Mouse (Mus musculus) lung, postnatal 25 days (tissue): ENCODE data around the gene Git2.
A peak's percentile ranks its signal among the peaks of the same experiment; 100 is the strongest.

Experiments
- DNase-seq: peaks from one replicate; pipeline ENCODE4 v3.0.0; 2022; ENCODE audit warnings: low spot score

Git2 gene

DNA sequence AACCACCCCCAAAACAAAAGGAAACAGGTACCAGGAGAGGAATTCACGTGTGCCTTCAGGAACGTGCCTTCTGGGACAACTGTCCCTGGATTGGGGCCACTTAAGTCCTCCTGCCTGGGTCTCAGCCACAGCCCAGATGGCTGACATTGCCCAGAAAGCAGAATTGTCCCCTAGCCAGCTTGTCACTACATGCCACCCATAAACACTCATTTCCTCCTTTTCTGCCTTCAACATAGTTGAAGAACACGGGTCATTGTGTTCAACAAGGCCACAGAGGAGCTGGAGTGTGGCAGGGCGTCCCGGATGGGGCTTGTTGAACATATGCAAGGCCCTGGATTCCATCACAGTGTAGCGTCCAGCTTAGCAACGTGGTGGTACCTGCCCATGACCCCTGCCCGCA, 93.6 kb downstream of the Git2 start:
- peak; percentile 82 for DNase-seq

DNA sequence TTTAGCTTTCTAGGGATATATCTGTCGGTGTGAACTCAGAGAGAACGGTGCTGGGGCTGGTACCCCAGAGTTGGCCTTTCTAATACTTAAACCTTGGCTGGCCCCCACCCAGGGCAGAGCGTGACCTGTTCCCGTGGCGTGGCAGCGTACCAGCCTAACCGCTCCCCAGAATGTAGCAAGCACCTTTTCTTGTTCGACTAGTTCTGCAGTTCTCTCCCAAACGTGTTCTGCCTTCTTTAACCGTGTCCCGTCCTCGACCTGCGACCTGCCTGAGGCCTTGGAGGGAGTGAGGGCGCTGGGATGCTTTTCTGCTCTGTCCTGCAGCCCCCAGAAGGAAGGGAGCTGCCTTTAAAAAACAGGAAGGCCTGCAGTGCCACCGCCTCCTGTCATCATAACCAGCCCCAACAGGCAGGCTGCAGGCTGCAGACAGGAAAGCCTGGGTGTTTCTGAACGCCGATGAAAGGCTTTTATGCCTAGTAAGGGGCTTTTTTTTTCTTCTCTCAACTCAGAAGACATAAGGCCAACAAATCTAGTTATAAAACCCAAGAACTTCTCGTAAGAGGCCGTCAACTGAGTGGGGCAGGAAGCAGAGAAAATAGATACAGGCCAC, 94.5 kb downstream of the Git2 start:
- DNase-seq = no peak

DNA sequence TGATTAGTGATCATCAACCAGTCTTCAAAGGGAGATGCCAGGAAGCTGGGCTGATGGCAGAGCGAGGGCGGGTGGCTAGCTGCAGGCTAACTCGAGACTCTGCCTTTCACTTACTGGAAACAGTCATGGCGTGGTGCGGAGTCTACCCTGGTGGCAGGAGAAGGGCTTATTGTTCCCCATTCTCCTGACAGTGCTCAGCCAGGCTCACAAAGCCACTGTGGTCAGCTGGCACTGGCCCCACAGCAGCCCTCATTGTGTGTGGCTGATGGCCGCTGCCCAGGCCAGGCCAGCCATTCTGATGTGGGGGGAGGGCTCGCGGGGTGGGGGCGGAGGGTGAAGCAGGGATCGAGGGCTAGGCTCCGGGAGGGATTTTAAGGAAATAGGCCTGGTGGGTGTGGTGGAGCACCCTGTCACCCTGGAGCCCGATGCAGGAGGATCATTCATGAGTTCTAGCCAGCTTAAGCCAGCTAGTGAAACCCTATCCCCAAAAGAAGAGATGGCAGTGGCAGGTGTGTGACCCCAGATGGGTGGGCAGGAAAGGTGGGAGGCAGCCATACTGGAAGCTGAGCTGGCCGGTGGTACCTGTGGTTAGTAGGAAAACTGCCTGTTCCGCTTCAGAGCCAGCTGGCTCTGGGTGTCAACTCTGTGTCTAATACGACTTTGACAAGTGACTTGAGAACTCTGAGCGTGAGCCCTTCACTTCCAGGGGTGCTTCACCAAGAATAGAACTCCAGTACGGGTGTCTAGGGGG, 95.3 kb downstream of the Git2 start:
- no peak for DNase-seq
